Mouse (Mus musculus) thymus, postnatal 4 days (tissue): ENCODE measurements around the gene Ralbp1.

ENCODE experiments used
- DNase-seq: peaks from one replicate; pipeline ENCODE4 v3.0.0; 2021

Ralbp1 gene

GRCm38 (mm10) chr17:65847694-65848449 lies 37.7 kb downstream of the Ralbp1 start:
- no peak for DNase-seq

- DNase-seq = no peak
These were observed 40.2 kb downstream of the Ralbp1 start for GRCm38 (mm10) chr17:65845423-65845822.

- no peak for DNase-seq
These were observed 42.8 kb downstream of the Ralbp1 start for GRCm38 (mm10) chr17:65842669-65843381.

- no peak for DNase-seq
These were observed 45.9 kb downstream of the Ralbp1 start for GRCm38 (mm10) chr17:65839541-65840256.

GRCm38 (mm10) chr17:65836746-65837145 lies 48.9 kb downstream of the Ralbp1 start:
- DNase-seq = no peak

- no peak for DNase-seq
These were observed 51.7 kb downstream of the Ralbp1 start for GRCm38 (mm10) chr17:65833891-65834290.

GRCm38 (mm10) chr17:65830216-65830863 lies 55.3 kb downstream of the Ralbp1 start:
- DNase-seq = peak; percentile 29

- no peak for DNase-seq
These were observed 56.6 kb downstream of the Ralbp1 start for GRCm38 (mm10) chr17:65828951-65829350.

GRCm38 (mm10) chr17:65827904-65828303 lies 57.7 kb downstream of the Ralbp1 start:
- no peak for DNase-seq

GRCm38 (mm10) chr17:65827119-65827840 lies 58.3 kb downstream of the Ralbp1 start:
- DNase-seq = no peak

- DNase-seq = peak; percentile 37
These were observed 59.3 kb downstream of the Ralbp1 start for GRCm38 (mm10) chr17:65826257-65826656.

GRCm38 (mm10) chr17:65824246-65824645 lies 61.4 kb downstream of the Ralbp1 start:
- DNase-seq = no peak

- DNase-seq = no peak
These were observed 63.2 kb downstream of the Ralbp1 start for GRCm38 (mm10) chr17:65822423-65822822.

- DNase-seq = no peak
These were observed 65.4 kb downstream of the Ralbp1 start for GRCm38 (mm10) chr17:65820197-65820596.

- DNase-seq = no peak
These were observed 71.8 kb downstream of the Ralbp1 start for GRCm38 (mm10) chr17:65813763-65814162.

- DNase-seq = no peak
These were observed 74.6 kb downstream of the Ralbp1 start for GRCm38 (mm10) chr17:65811032-65811431.

GRCm38 (mm10) chr17:65806416-65806815 lies 79.2 kb downstream of the Ralbp1 start:
- no peak for DNase-seq

- DNase-seq = no peak
These were observed 79.6 kb downstream of the Ralbp1 start for GRCm38 (mm10) chr17:65805966-65806365.

GRCm38 (mm10) chr17:65802026-65802425 lies 83.6 kb downstream of the Ralbp1 start:
- DNase-seq = no peak

- no peak for DNase-seq
These were observed 85.1 kb downstream of the Ralbp1 start for GRCm38 (mm10) chr17:65800451-65800850.

- no peak for DNase-seq
These were observed 86.2 kb downstream of the Ralbp1 start for GRCm38 (mm10) chr17:65799353-65799752.

- peak; percentile 48 for DNase-seq
These were observed 87.2 kb downstream of the Ralbp1 start for GRCm38 (mm10) chr17:65798446-65798845.
